Mouse (Mus musculus) heart, adult 2 months (tissue): Measurements from ENCODE around the gene Trip6. TPM values are rescaled to one million over a fixed set of nuclear protein-coding genes. Genes with fewer than 3 reads are reported as not detected.

ENCODE experiments used
- DNase-seq, 2 experiments: peaks; one replicate each; pipeline ENCODE4 v3.0.0; 2021
- H3K27ac ChIP-seq: fragments of 200-600 bp; 2 replicates; pipeline ENCODE4 v1.8.1; 2022
- H3K27me3 ChIP-seq: fragments of 200-500 bp; 2 replicates; pipeline ENCODE4 v1.6.1; 2012; ENCODE audit warnings: mild to moderate bottlenecking, low read length, inconsistent platforms, mixed read lengths; ENCODE audit not compliant: control insufficient read depth, insufficient read depth
- H3K36me3 ChIP-seq: fragments of 200-500 bp; 2 replicates; pipeline ENCODE4 v1.6.1; 2012; ENCODE audit warnings: low read length, inconsistent platforms; ENCODE audit not compliant: control insufficient read depth, insufficient read depth
- H3K4me1 ChIP-seq: fragments of 200-500 bp; 2 replicates; pipeline ENCODE4 v1.6.1; 2011; ENCODE audit warnings: low read length; ENCODE audit not compliant: control insufficient read depth, insufficient read depth
- H3K4me3 ChIP-seq: fragments of 200-600 bp; 2 replicates; pipeline ENCODE4 v1.8.1; 2022
- H3K79me2 ChIP-seq: fragments of 200-500 bp; replicated peaks from 2 replicates; pipeline ENCODE4 v1.6.1; 2012; ENCODE audit warnings: mild to moderate bottlenecking, inconsistent platforms, low read length, moderate library complexity, mixed read lengths; ENCODE audit not compliant: control insufficient read depth, insufficient read depth
- H3K9ac ChIP-seq: fragments of 200-500 bp; 2 replicates; pipeline ENCODE4 v1.6.1; 2012; ENCODE audit warnings: low read depth, mild to moderate bottlenecking, control low read depth, inconsistent platforms, low read length, mixed read lengths
- CTCF ChIP-seq: fragments of 200-600 bp; IDR thresholded peaks from 2 replicates; pipeline ENCODE4 v1.8.1; 2022; ENCODE audit warnings: antibody characterized with exemption, mild to moderate bottlenecking, moderate library complexity
- EP300 ChIP-seq: fragments of 200-500 bp; IDR thresholded peaks from 2 replicates; pipeline ENCODE4 v1.6.1; 2011; ENCODE audit warnings: low read depth, low read length, control low read depth; ENCODE audit not compliant: insufficient read depth
- POLR2A ChIP-seq: fragments of 200-500 bp; IDR thresholded peaks from 2 replicates; pipeline ENCODE4 v1.6.1; 2011; ENCODE audit warnings: mild to moderate bottlenecking, low read depth, low read length, control low read depth; ENCODE audit not compliant: insufficient read depth
- WGBS: fragments of 180-500 bp; shearing (Covaris S2); methylation state at CpG from one replicate; pipeline ENCODE4 v1.1.7; 2018; 5-methylcytosine and 5-hydroxymethylcytosine counted together
- intact Hi-C: fragments of 180-260 bp; cut with DNase I; formaldehyde crosslinking; loops from one replicate; pipeline ENCODE4 v1.15.1; 2025
- polyA plus RNA-seq: library from polyadenylated mRNA; depleted of rRNA; stranded (reverse); fragments of >200 nt; gene quantifications from 2 replicates; pipeline ENCODE4 v1.2.3, GENCODE M21; 2012
- total RNA-seq, 2 experiments: library from RNA; stranded (reverse); gene quantifications; 2 replicates each; pipeline ENCODE4 v1.2.3; 2021

Trip6 gene
- total and polyA plus RNA-seq, 3 experiments, result 12.5 to 24.2 (median 13.6) TPM

DNA sequence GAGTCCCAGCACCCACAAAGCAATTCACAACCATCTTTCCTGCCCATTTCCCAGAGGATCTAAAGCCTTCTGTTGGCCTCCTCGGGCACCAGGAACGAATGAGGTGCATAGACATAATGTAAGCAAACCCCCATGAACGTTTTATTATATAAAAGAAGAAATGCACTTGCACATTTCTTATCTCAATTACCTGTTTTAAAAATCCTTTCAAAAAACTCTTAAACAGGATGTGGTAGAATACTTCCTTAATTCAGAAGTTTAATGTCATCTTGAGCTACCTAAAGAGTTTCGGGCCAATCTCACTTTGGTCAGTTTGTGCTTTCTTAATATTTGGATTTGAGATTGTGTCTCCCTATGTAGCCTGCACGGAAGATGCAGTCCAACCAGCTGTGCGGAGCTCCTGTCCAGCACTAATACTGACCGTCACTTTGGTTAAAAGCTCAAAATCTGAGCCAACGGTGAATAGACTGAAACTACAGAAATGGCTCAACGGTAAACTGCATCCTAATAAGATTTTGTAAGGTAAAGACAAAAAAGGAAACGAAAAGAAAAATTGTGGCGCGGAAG is 7.7 kb downstream of the Trip6 start:
- peak overlapping the region; percentile 92 for H3K4me3 ChIP-seq
- H3K27me3 ChIP-seq, result no peaks in the 10 kb centered on the region
- H3K79me2 ChIP-seq, result no peaks in the 10 kb centered on the region
- H3K9ac ChIP-seq, result peak overlapping the region; percentile 95
- TF ChIP-seq EP300, result no peak
- no peak for TF ChIP-seq CTCF
- no peak for TF ChIP-seq POLR2A
- peaks cover 6% of the 10 kb centered on the region for H3K4me1 ChIP-seq
- WGBS, result 9% methylated on average over 12 of the region's 12 CpGs
- H3K36me3 ChIP-seq, result peaks cover 5% of the 10 kb centered on the region
- intact Hi-C loops, result loop anchor here (1.0 kb wide), 1 partner anchor 11 kb away; no protein-coding TSS in a partner anchor
- H3K27ac ChIP-seq, result peak overlapping the region; percentile 77
- DNase-seq, result no peak

DNA sequence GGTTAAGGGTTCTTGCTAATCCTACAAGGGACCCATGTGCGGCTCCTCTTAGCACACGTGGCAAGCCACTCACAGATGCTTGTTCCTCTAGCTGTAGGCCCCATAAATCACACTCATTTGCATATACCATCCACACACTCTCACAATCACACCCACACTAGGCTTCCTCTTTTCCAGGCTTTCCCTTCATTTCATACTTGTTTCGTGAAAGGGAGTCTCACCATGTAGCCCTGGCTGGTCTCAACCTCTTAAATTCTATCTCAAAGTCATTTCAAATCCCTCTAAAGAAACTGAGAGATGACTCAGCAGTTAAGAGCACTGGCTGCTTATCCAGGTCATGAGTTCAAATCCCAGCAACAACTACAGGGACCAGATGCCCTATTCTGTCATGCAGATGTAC is 8.4 kb downstream of the Trip6 start:
- H3K36me3 ChIP-seq, result peaks cover 5% of the 10 kb centered on the region
- 62% methylated on average over 3 of the region's 3 CpGs for WGBS
- intact Hi-C loops, result no loop called here
- H3K4me3 ChIP-seq, result peak overlapping the region; percentile 23; the same call in 1 of the 2 replicates
- peaks cover 6% of the 10 kb centered on the region for H3K4me1 ChIP-seq
- H3K27ac ChIP-seq, result no peak overlapping the region
- no peak overlapping the region for H3K9ac ChIP-seq
- H3K79me2 ChIP-seq, result no peaks in the 10 kb centered on the region
- H3K27me3 ChIP-seq, result no peaks in the 10 kb centered on the region
- TF ChIP-seq POLR2A (no peak), CTCF (no peak), EP300 (no peak)
- no peak for DNase-seq

- 42% methylated on average over 4 of the region's 4 CpGs for WGBS
- Histone ChIP-seq H3K4me3 (no peak overlapping the region), H3K27ac (no peak overlapping the region), H3K27me3 (no peaks in the 10 kb centered on the region), H3K4me1 (peaks cover 6% of the 10 kb centered on the region), H3K79me2 (no peaks in the 10 kb centered on the region), H3K36me3 (peaks cover 5% of the 10 kb centered on the region), H3K9ac (no peak overlapping the region)
- intact Hi-C loops, result no loop called here
- DNase-seq, result no peak
- no peak for TF ChIP-seq EP300
- TF ChIP-seq CTCF, result no peak
- no peak for TF ChIP-seq POLR2A
Measured at GRCm38 (mm10) chr5:137304816-137305215, 9.4 kb downstream of the Trip6 start.

DNA sequence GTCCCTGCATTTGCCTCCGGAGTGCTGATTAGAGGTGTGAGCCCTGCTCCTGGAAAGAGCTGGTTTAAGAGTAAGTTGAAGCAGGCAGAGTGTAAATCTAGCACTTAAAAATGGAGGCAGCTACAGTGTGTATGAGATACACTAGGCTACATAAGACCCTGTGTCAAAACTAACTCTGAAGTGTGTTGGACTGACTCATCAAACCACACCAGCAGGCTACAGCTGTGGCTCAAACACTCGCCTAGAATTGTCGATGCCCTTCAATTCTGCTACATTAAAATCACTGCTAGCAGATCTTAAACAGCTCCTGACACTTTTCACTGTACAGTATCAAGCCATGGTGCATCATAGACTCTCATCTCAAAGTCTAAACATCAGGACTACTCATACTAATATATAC is 10.0 kb downstream of the Trip6 start:
- no peaks in the 10 kb centered on the region for H3K79me2 ChIP-seq
- intact Hi-C loops, result no loop called here
- H3K4me3 ChIP-seq, result no peak overlapping the region
- no peak for TF ChIP-seq POLR2A
- TF ChIP-seq CTCF, result no peak
- no peak for TF ChIP-seq EP300
- H3K36me3 ChIP-seq, result peaks cover 5% of the 10 kb centered on the region
- no peaks in the 10 kb centered on the region for H3K27me3 ChIP-seq
- H3K27ac ChIP-seq, result no peak overlapping the region
- DNase-seq, result no peak
- WGBS, result 47% methylated on average over 3 of the region's 3 CpGs
- H3K9ac ChIP-seq, result no peak overlapping the region
- H3K4me1 ChIP-seq, result peaks cover 6% of the 10 kb centered on the region

- WGBS, result 56% methylated on average over 4 of the region's 4 CpGs
- Histone ChIP-seq H3K4me3 (no peak overlapping the region), H3K27me3 (no peaks in the 10 kb centered on the region), H3K79me2 (no peaks in the 10 kb centered on the region), H3K27ac (no peak overlapping the region), H3K9ac (no peak overlapping the region), H3K4me1 (peaks cover 6% of the 10 kb centered on the region), H3K36me3 (peaks cover 5% of the 10 kb centered on the region)
- intact Hi-C loops, result no loop called here
- TF ChIP-seq POLR2A (no peak), EP300 (no peak), CTCF (no peak)
- DNase-seq, result no peak
Measured at GRCm38 (mm10) chr5:137303609-137304008, 10.6 kb downstream of the Trip6 start.

DNA sequence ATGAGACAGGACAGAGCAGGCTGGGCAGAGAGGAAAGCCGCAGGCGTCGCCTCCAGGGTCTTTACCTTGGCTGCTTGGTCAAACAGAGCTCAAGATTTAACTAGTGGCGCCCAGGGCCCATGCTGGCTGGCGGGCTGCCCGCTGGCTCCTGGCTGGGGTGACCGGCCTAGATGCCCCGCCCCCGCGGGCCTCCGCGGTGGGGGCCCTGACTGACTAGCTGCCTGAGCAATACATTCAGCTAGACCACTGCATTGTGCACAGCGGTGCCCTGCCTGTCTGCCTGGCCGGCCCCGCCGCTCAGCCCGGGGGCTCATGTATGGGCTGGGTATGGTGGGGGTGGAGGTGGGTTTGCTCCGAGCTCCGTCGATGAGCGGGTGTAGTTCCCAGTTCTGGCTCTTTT is 13.0 kb downstream of the Trip6 start:
- H3K36me3 ChIP-seq, result peaks cover 5% of the 10 kb centered on the region
- peaks cover 3% of the 10 kb centered on the region for H3K4me1 ChIP-seq
- H3K27me3 ChIP-seq, result no peaks in the 10 kb centered on the region
- H3K9ac ChIP-seq, result no peak overlapping the region
- TF ChIP-seq CTCF (no peak), EP300 (no peak), POLR2A (no peak)
- 81% methylated on average over 21 of the region's 21 CpGs for WGBS
- intact Hi-C loops, result no loop called here
- no peaks in the 10 kb centered on the region for H3K79me2 ChIP-seq
- no peak for DNase-seq
- H3K4me3 ChIP-seq, result no peak overlapping the region
- H3K27ac ChIP-seq, result no peak overlapping the region
